Comparison of ENCODE assay signal across 32 mouse cellular contexts in the genomic region with DNA sequence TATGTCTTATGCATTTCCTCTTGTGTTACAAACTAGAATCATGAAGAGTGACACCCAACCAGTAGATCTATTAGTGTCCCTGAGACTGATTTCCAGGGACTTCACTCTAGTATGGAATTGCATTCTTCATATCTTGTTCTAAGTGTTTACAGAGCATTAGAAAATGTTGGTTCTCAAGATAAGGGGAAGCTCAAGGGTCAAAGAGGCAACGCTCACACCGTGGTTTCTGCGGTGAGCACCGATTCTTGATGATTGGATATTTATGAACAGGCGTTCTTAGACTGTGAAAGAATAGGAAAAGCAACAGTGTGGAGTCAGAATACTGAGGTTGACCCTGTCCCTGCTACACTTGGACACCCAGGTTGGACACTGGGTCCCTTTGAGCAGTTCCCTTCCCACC.
"Had no signal": no experiment of that assay in that cellular context is flagged by ENCODE, and none has a peak within 500 bp of the region (broad histone marks: within the 10 kb centered on the region; RNA-seq: fewer than 3 reads in every experiment).

No protein-coding gene starts in this region.

- H3K4me1 ChIP-seq: limb, embryonic 10.5 days; limb, embryonic 12.5 days; limb, embryonic 13.5 days; limb, embryonic 15.5 days; liver, embryonic 12.5 days; liver, embryonic 13.5 days; liver, embryonic 15.5 days; lung, embryonic 15.5 days; midbrain, embryonic 12.5 days; midbrain, embryonic 13.5 days; midbrain, embryonic 15.5 days; neural tube, embryonic 12.5 days had no signal

- H3K9ac ChIP-seq: limb, embryonic 12.5 days; limb, embryonic 13.5 days; limb, embryonic 15.5 days; liver, embryonic 12.5 days; liver, embryonic 13.5 days; liver, embryonic 14.5 days; liver, embryonic 15.5 days; liver, postnatal 0 days; lung, embryonic 14.5 days; lung, embryonic 15.5 days; midbrain, embryonic 12.5 days; midbrain, embryonic 13.5 days; midbrain, embryonic 15.5 days; neural tube, embryonic 12.5 days had no signal

- H3K36me3 ChIP-seq: limb, embryonic 10.5 days; limb, embryonic 12.5 days; limb, embryonic 13.5 days; limb, embryonic 15.5 days; liver, embryonic 12.5 days; liver, embryonic 13.5 days; liver, embryonic 15.5 days; lung, embryonic 15.5 days; midbrain, embryonic 10.5 days; midbrain, embryonic 12.5 days; midbrain, embryonic 13.5 days; midbrain, embryonic 15.5 days; neural tube, embryonic 12.5 days had no signal

- ATAC-seq: liver, embryonic 12.5 days; liver, postnatal 0 days; lung, postnatal 0 days; midbrain, embryonic 13.5 days; midbrain, embryonic 15.5 days; midbrain, embryonic 16.5 days had no signal

- H3K4me3 ChIP-seq: limb, embryonic 10.5 days; limb, embryonic 12.5 days; limb, embryonic 13.5 days; limb, embryonic 15.5 days; liver, embryonic 12.5 days; liver, embryonic 13.5 days; liver, embryonic 15.5 days; lung, embryonic 15.5 days; megakaryocyte, embryonic 14.5 days; midbrain, embryonic 10.5 days; midbrain, embryonic 12.5 days; midbrain, embryonic 13.5 days; midbrain, embryonic 15.5 days; myocyte; neural tube, embryonic 12.5 days had no signal

- H3K9me3 ChIP-seq: limb, embryonic 10.5 days; limb, embryonic 12.5 days; limb, embryonic 13.5 days; limb, embryonic 15.5 days; liver, embryonic 12.5 days; liver, embryonic 13.5 days; liver, embryonic 15.5 days; lung, embryonic 15.5 days; megakaryocyte, embryonic 14.5 days; midbrain, embryonic 10.5 days; midbrain, embryonic 12.5 days; midbrain, embryonic 13.5 days; midbrain, embryonic 15.5 days; neural tube, embryonic 12.5 days had no signal

- DNase-seq: left cerebral cortex, postnatal 4 days; liver; liver, embryonic 13.5 days; liver, postnatal 0 days; lung, adult 18-20 months; lung, adult 2 months; lung, embryonic 14.5 days; lung, postnatal 10 days; lung, postnatal 14 days; lung, postnatal 36 days; lung, postnatal 4 days; midbrain, embryonic 14.5 days had no signal

- H3K27ac ChIP-seq: limb, embryonic 10.5 days; limb, embryonic 12.5 days; limb, embryonic 13.5 days; limb, embryonic 15.5 days; liver, embryonic 12.5 days; liver, embryonic 13.5 days; liver, embryonic 14.5 days; liver, embryonic 15.5 days; lung, embryonic 15.5 days; macrophage; midbrain, embryonic 10.5 days; midbrain, embryonic 12.5 days; midbrain, embryonic 13.5 days; midbrain, embryonic 15.5 days; neural tube, embryonic 12.5 days had no signal

- H3K4me2 ChIP-seq: limb, embryonic 12.5 days; limb, embryonic 13.5 days; limb, embryonic 15.5 days; liver, embryonic 11.5 days; liver, embryonic 12.5 days; liver, embryonic 13.5 days; liver, embryonic 15.5 days; lung, embryonic 14.5 days; lung, embryonic 15.5 days; midbrain, embryonic 11.5 days; midbrain, embryonic 12.5 days; midbrain, embryonic 13.5 days; midbrain, embryonic 15.5 days; neural tube, embryonic 12.5 days had no signal

- H3K27me3 ChIP-seq: limb, embryonic 12.5 days; limb, embryonic 13.5 days; limb, embryonic 15.5 days; liver, embryonic 12.5 days; liver, embryonic 13.5 days; liver, embryonic 15.5 days; lung, embryonic 15.5 days; megakaryocyte, embryonic 14.5 days; midbrain, embryonic 12.5 days; midbrain, embryonic 13.5 days; midbrain, embryonic 15.5 days; neural tube, embryonic 12.5 days had no signal
